Mouse (Mus musculus) forebrain, embryonic 16.5 days (tissue): ENCODE measurements around the gene Gpatch8. TPM values are rescaled to one million over a fixed set of nuclear protein-coding genes. Genes with fewer than 3 reads are reported as not detected.

Experiments used
- ATAC-seq: fragments of 200-750 bp; cut with Nextera tagmentation; 2 replicates; pipeline ENCODE4 v1.8.0; 2017; ENCODE audit warnings: mild to moderate bottlenecking, moderate library complexity
- H3K27ac ChIP-seq: fragments of 300-500 bp; sonication (generic); 2 replicates; pipeline ENCODE4 v1.5.1; 2014; ENCODE audit warnings: low read length, control low read depth
- H3K27me3 ChIP-seq: fragments of 300-500 bp; sonication (generic); replicated peaks from 2 replicates; pipeline ENCODE4 v1.6.1; 2014; ENCODE audit warnings: low read length; ENCODE audit not compliant: control insufficient read depth, insufficient read depth
- H3K36me3 ChIP-seq: fragments of 300-500 bp; sonication (generic); 2 replicates; pipeline ENCODE4 v1.6.1; 2014; ENCODE audit not compliant: control insufficient read depth, insufficient read depth
- H3K4me1 ChIP-seq: fragments of 300-500 bp; sonication (generic); replicated peaks from 2 replicates; pipeline ENCODE4 v1.6.1; 2014; ENCODE audit warnings: low read length; ENCODE audit not compliant: control insufficient read depth, insufficient read depth
- H3K4me2 ChIP-seq: fragments of 300-500 bp; sonication (generic); 2 replicates; pipeline ENCODE4 v1.6.1; 2014; ENCODE audit warnings: mild to moderate bottlenecking, low read length, control low read depth
- H3K4me3 ChIP-seq: fragments of 300-500 bp; sonication (generic); replicated peaks from 2 replicates; pipeline ENCODE4 v1.5.1; 2014; ENCODE audit warnings: mild to moderate bottlenecking, low read length, control low read depth
- H3K9ac ChIP-seq: fragments of 300-500 bp; sonication (generic); replicated peaks from 2 replicates; pipeline ENCODE4 v1.6.1; 2014; ENCODE audit warnings: low read depth, low read length, control low read depth
- H3K9me3 ChIP-seq: fragments of 300-500 bp; sonication (generic); 2 replicates; pipeline ENCODE4 v1.6.1; 2016; ENCODE audit warnings: low read length; ENCODE audit not compliant: control insufficient read depth
- WGBS: fragments of 180-500 bp; shearing (Covaris S2); extraction: QIAGEN DNeasy Blood & Tissue Kit; methylation state at CpG from one replicate; pipeline ENCODE4 v1.1.7; 2014; 5-methylcytosine and 5-hydroxymethylcytosine counted together
- polyA plus RNA-seq: library from polyadenylated mRNA; unstranded; fragments of >200 nt; fragmentation: Nextera tagmentation; extraction: Ambion mirVana; gene quantifications from 2 replicates; pipeline ENCODE4 v1.2.1, GENCODE M21; 2015

Gene Gpatch8
- polyA plus RNA-seq, 1 experiment from 2014 or later = 88.1 TPM

DNA sequence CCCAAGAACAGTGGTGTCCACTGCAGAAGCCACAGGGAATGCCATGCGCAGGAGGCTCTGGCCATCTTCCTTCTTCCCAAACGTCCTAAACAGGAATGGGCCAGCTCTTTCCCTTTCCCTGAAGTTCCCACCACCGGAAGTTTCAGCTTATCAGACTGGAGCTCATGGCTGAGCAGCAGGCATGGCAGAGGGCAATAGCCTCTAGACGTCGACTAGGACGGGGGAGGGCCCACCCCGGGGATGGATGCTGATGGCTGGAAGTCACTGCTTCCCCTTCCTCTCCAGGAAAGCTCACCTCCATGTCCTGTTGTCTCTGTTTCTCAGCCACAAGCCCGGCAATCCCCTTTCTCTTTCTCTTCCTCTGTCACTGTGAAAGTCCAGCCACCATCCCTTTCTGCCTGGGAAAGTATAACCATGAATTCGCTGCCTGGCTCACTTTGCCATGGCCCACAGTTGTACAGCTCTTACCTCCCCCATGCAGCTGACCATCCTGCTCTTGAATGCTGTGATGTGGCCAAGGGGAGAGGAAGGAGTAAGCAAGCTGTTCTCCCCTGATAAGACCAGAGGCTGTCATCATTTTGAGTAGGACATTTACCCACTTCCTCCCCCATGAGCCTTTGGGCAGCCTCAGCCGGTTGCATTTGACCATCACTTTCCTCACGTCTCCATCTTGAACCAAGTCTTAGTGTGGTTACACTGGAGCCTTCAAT lies 86.4 kb downstream of the Gpatch8 start, which contains the start of gene Itga2b:
Gene Itga2b (minus strand): TSS at position 475 of the 710 bp plus-strand sequence.
- no peak for ATAC-seq
- Histone ChIP-seq H3K4me1 (peaks cover 14% of the 10 kb centered on the region), H3K36me3 (no peaks in the 10 kb centered on the region), H3K9ac (no peak within 1 kb of the TSS), H3K4me2 (no peak within 1 kb of the TSS), H3K4me3 (no peak within 1 kb of the TSS), H3K9me3 (no peaks in the 10 kb centered on the region), H3K27me3 (no peaks in the 10 kb centered on the region), H3K27ac (no peak within 1 kb of the TSS)
- 73% methylated on average over 11 of the region's 11 CpGs for WGBS

DNA sequence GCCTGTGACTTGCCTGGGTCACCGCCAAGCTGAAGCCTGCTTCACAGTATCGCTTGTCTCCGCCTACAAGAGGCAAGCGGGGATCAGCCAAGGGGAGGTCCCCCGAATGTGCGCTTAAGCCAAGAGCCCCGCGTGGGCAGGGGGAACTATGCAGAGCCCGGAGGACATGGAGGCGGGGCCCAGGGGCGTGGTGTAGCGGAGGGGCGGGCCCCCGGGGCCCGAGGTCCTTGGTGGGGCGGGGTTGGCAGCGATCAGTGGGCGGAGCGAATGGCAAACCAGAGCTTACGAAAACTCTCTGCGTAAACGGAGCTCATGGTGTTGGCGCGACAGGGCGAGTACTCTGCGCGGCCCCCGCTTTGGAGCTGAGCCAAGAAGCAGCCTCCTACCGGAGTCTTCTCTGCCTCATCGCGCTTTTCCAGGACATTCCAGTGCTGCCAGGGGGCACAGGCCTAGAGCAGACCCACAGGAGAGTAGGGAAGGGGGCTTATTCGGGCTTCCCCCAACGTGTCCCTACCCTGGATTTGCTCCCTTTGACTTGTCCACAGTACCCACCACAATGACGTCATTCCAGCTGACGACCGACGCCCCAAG lies 89.1 kb downstream of the Gpatch8 start:
- WGBS = under 1% methylated on average over 37 of the region's 37 CpGs
- H3K9me3 ChIP-seq = no peaks in the 10 kb centered on the region
- peak; percentile 92 for ATAC-seq
- H3K27ac ChIP-seq = peak overlapping the region; percentile 26; the same call in 1 of the 2 replicates
- H3K4me1 ChIP-seq = peaks cover 14% of the 10 kb centered on the region
- H3K36me3 ChIP-seq = no peaks in the 10 kb centered on the region
- H3K4me3 ChIP-seq = peak overlapping the region; percentile 45
- H3K27me3 ChIP-seq = no peaks in the 10 kb centered on the region
- peak overlapping the region; percentile 47 for H3K9ac ChIP-seq
- peak overlapping the region; percentile 68 for H3K4me2 ChIP-seq

DNA sequence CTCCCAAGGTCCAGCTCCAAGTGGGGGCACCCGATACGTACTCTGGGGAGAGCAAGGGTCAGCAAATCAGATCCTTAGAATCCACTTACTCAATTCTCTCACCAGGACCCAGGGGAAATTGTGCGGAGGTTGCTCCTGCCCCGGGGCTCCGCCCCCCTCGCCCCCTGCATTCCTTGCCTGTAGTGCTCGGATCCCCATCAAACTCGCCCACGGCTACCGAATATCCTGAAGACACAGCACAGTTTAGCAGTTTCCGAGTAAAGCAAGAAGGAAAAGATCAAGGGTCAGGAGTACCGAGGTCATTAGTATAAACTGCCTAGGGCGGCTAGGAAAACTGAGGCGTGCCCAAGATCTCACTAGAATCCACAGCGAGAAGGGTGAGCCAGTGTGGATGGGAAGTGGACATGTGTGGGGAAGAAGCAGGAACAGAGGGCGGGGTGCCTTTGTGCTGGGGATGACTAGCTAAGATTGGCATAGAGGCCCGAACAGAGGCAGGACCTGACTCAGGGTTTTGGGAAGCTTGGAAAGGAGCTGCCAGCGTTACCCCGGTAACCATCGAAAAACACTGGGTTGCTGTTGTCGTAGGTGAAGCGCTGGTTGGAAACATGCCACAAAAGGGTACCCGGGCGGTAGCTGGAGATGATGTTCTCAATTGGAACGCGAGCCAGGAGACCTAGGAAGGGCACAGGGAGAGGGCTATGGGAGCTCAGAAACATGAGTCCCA lies 90.3 kb downstream of the Gpatch8 start:
- H3K4me3 ChIP-seq = no peak overlapping the region
- 0 out of 2 replicates have a peak overlapping the region, but pooled peaks have one; percentile 7 for H3K9ac ChIP-seq
- H3K4me2 ChIP-seq = peak overlapping the region; percentile 1; the same call in 1 of the 2 replicates
- 10% methylated on average over 26 of the region's 26 CpGs for WGBS
- no peak overlapping the region for H3K27ac ChIP-seq
- H3K36me3 ChIP-seq = no peaks in the 10 kb centered on the region
- peak; percentile 35; the same call in 1 of the 2 replicates for ATAC-seq
- H3K27me3 ChIP-seq = no peaks in the 10 kb centered on the region
- H3K9me3 ChIP-seq = no peaks in the 10 kb centered on the region
- H3K4me1 ChIP-seq = peaks cover 14% of the 10 kb centered on the region

DNA sequence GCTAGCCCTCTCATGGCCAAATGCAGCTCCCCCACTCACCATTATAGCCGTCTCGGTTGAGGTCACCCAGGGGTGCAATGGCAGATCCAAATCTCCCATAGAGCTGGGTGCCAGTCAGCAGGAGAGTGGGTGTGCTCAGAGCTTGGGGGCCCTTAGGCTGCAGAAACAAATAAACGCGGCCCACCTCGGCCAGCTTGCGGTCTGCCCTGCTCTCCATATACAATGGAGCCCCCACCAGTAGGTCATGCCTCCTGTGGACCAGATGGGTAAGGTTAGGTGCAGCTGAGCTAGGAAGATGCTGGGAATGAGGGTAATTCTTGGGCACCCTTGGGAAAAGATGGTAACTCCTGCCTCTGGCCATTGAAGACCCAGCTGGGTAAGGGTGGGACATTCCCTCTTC lies 91.3 kb downstream of the Gpatch8 start:
- Histone ChIP-seq H3K4me2 (no peak overlapping the region), H3K27me3 (no peaks in the 10 kb centered on the region), H3K36me3 (no peaks in the 10 kb centered on the region), H3K9me3 (no peaks in the 10 kb centered on the region), H3K27ac (no peak overlapping the region), H3K4me1 (peaks cover 14% of the 10 kb centered on the region), H3K9ac (no peak overlapping the region), H3K4me3 (no peak overlapping the region)
- 92% methylated on average over 6 of the region's 6 CpGs for WGBS
- no peak for ATAC-seq

DNA sequence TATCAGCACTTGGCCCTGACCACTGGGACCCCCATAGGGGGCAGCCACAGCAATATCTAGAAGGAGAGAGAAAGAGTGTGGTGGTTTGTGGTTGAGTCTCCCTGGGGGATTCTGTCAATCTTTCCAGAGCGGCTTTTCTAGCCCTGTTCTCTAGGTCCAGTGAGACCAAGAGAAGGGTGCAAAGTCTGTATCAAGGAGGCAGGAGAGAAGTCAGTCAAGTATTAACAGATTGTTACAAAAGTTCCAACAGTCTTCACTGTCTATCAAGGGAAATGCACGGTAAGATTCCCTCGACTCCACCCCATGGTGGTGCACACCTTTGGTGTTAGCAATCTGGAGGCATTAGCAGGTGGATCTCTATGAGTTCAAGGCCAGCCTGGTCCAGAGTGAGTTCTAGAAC lies 94.4 kb downstream of the Gpatch8 start:
- 84% methylated on average over 3 of the region's 3 CpGs for WGBS
- H3K27me3 ChIP-seq = no peaks in the 10 kb centered on the region
- H3K4me3 ChIP-seq = no peak overlapping the region
- no peak overlapping the region for H3K4me2 ChIP-seq
- no peak for ATAC-seq
- peaks cover 8% of the 10 kb centered on the region for H3K4me1 ChIP-seq
- no peak overlapping the region for H3K9ac ChIP-seq
- H3K27ac ChIP-seq = no peak overlapping the region
- H3K36me3 ChIP-seq = no peaks in the 10 kb centered on the region
- H3K9me3 ChIP-seq = no peaks in the 10 kb centered on the region

DNA sequence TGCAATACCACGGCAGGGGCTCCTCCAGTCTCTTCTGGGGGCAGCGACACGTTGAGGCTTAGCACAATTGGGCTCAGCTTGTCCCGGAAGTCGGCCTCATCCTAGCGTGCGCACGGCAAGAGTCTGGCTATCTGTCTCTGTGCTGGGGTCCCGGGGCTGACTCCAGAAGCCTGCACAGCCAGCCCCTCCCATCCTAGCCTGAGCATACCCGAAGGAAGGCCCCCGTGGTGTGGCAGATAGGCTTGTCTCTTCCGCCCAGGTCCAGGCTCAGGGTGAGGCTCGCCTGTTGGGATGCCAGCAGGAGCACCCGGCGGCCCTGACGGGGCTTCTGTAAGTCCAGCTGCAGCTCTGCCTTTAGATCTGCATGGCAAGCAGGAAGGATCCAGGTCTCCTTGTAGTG lies 95.7 kb downstream of the Gpatch8 start:
- H3K27ac ChIP-seq = no peak overlapping the region
- H3K36me3 ChIP-seq = no peaks in the 10 kb centered on the region
- ATAC-seq = no peak
- H3K9me3 ChIP-seq = no peaks in the 10 kb centered on the region
- H3K9ac ChIP-seq = no peak overlapping the region
- no peaks in the 10 kb centered on the region for H3K27me3 ChIP-seq
- H3K4me1 ChIP-seq = peaks cover 8% of the 10 kb centered on the region
- no peak overlapping the region for H3K4me3 ChIP-seq
- 64% methylated on average over 16 of the region's 16 CpGs for WGBS
- no peak overlapping the region for H3K4me2 ChIP-seq

DNA sequence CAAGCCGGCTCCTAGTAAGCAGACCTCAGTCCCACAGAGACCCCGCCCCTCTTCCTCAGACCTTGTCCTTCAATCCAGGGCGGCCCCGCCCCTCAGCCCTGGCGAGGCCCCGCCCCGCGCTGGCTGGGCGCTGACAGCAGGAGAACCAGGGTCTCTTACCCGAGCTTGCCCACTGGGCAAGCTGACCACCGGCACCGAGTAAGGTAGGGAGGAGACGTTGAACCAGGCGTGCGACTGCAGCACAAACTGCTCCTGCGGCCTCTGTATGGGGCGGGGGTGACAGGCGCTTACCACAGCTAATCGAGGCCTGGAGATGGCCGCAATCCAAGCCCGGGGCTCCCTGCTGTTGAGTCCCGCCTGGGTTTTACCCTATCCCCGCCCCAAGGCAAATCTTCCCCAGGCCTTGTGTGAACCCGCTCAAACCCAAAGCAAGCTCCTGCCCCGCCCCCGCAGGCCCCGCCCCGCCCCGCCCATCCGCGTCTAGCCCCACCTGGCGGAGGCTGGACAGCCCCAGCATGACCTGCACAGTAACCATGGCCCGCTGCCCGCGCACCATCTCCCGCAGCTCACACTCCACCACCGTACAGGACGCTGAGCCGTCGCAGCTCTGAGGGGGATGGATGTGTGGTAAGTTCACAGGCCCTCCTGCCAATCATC lies 100.3 kb downstream of the Gpatch8 start:
- no peaks in the 10 kb centered on the region for H3K36me3 ChIP-seq
- H3K27me3 ChIP-seq = no peaks in the 10 kb centered on the region
- ATAC-seq = peak; percentile 89
- peak overlapping the region; percentile 57 for H3K9ac ChIP-seq
- H3K4me1 ChIP-seq = peaks cover 12% of the 10 kb centered on the region
- peak overlapping the region; percentile 69 for H3K4me2 ChIP-seq
- 0% methylated on average over 36 of the region's 40 CpGs for WGBS
- H3K27ac ChIP-seq = no peak overlapping the region
- H3K9me3 ChIP-seq = no peaks in the 10 kb centered on the region
- peak overlapping the region; percentile 50 for H3K4me3 ChIP-seq

DNA sequence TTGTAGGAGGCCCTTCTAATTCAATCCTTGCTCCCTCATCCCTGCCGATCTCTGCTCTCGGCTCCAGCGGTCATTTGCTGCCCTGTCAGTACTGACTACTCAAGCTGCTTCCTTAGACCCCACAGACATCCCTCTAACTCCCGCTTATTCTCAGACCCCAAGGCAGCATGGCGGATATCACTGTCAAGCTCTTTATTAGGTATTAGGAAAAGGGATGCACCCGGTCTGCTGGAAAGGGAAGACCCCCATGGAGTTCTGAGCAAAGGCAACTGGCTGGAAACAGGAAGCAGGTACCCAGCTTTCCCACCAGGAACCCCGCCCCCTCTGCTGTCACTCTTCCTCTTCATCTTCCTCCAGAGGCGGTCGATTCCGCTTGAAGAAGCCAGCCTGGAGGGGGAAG lies 103.1 kb downstream of the Gpatch8 start:
- Histone ChIP-seq H3K36me3 (no peaks in the 10 kb centered on the region), H3K27ac (no peak overlapping the region), H3K4me2 (no peak overlapping the region), H3K9me3 (no peaks in the 10 kb centered on the region), H3K9ac (no peak overlapping the region), H3K4me3 (no peak overlapping the region), H3K4me1 (peaks cover 21% of the 10 kb centered on the region), H3K27me3 (no peaks in the 10 kb centered on the region)
- no peak for ATAC-seq
- 24% methylated on average over 10 of the region's 10 CpGs for WGBS
